Mouse (Mus musculus): ENCODE results near the gene Cabp2.
"Not testable (repeated sequence)": the region's sequence is repeated elsewhere in the genome, so short reads cannot be mapped to it uniquely, and the experiment has no call there.

Cabp2 gene

DNA sequence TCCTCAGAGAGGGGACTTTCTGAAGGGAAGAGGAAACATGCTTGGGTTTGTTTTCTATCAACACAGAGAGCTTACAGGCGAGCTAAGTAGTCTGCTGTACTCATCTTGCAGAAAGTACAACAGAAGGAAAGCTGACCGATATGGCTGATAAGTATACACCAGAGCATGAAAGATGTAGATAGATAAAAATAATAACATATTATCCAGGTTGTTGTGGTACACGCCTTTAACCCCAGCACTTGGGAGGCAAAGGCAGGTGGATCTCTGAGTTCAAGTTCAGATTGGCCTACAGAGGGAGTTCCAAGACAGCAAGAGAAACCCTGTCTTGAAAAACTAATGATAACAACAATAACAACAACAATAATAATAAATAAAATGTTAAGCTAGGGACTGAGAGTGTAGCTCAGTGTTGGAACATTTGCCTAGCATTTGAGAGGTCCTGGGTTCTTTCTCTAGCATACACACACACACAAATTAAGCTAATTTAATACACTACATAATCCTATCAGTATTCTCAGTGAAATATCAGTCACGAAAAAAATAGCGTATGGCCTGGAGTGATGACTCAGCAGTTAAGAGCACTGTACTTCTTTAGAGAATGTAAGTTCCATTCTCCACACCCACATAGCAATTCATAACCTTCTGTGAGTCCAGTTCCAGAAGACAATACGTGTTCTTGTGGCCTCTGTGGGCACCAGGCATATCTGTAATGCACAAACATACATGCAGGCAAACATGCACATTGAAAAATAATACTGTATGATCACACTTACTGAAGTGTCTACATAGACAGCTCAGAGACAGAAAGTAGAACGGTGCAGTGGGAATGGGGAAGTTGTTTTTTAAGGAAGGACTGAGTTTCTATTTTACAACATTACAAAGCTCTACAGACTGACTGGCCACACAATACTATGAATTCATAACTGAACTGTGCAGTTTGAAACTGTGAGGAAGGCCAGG is 41.3 kb downstream of the Cabp2 start:
- no peak for DNase-seq (ENCODE audit: low read depth, low spot score)

- DNase-seq (ENCODE audit: low read depth, low spot score): no peak
Observed at GRCm38 (mm10) chr19:4124432-4124831, 43.1 kb downstream of the Cabp2 start.

GRCm38 (mm10) chr19:4125268-4125667 is 43.9 kb downstream of the Cabp2 start:
- not testable (repeated sequence) for DNase-seq (ENCODE audit: low read depth, low spot score)

GRCm38 (mm10) chr19:4125741-4126696 is 44.6 kb downstream of the Cabp2 start, which contains the start of gene Aip:
Gene Aip (minus strand): TSS chr19:4125858.
- DNase-seq (ENCODE audit: low read depth, low spot score): peak; percentile 98

- DNase-seq (ENCODE audit: low read depth, low spot score): no peak
Observed at GRCm38 (mm10) chr19:4126759-4127495, 45.5 kb downstream of the Cabp2 start.

DNA sequence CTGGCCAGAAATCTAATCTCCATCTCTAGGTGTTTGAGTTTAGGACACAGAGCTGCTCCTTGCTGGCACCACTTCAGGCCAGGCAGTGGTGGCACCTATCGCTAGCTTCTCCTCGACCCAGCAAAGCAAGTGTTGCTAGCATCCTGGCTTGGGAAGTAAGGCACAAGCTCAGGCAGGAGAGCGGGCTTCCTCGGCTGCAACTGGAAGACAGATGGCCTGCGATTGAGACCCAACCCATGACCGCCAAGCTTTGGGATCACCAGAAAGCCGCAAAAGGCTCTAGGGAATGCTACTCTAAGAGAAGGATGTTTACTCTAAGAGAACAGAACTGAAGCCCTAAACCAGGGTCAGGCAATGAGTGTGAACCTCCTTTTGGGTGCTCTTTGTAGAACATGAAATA is 48.1 kb downstream of the Cabp2 start:
- DNase-seq (ENCODE audit: low read depth, low spot score): no peak

DNA sequence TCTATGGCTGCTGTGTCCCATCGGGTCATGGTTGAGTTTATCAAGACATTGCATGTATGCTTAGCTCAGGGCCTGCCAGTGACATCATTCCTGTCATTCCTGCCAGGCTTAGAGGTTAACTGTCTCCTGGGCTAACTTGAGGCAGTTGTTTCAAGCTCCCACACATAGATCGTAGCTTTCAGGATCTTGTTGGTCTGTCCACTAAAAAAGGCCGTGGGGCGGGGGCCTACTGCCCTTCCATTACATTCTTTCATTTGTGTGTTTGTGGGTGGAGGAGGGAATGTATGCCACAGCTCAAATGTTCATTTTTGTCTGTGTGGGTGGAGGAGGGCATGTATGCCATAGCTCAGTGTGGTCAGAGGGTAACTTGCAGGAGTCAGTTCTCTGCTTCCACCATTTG is 48.7 kb downstream of the Cabp2 start:
- no peak for DNase-seq (ENCODE audit: low read depth, low spot score)

- DNase-seq (ENCODE audit: low read depth, low spot score): no peak
Observed at GRCm38 (mm10) chr19:4131075-4131474, 49.7 kb downstream of the Cabp2 start.

DNA sequence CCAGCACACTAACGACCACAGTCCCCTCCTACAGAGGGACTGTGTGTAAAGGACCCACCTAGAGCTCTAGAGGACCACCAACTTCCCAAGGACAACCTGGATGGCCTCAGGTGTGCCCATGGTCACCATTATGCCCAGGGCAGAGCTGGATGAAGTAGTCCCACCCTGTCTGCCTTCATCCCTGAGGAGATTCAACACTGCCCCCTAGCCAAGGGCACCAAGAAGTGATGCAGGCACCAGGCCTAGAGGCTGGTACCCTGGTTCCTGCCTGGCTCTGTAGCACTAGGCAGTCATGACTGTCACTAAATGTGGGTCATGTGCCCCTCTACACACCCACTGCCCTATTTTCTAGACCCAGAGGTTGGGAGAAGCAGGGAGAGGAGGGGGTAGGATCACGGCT is 50.4 kb downstream of the Cabp2 start:
- DNase-seq (ENCODE audit: low read depth, low spot score): no peak

GRCm38 (mm10) chr19:4134354-4134753 is 53.0 kb downstream of the Cabp2 start:
- no peak for DNase-seq (ENCODE audit: low read depth, low spot score)

DNA sequence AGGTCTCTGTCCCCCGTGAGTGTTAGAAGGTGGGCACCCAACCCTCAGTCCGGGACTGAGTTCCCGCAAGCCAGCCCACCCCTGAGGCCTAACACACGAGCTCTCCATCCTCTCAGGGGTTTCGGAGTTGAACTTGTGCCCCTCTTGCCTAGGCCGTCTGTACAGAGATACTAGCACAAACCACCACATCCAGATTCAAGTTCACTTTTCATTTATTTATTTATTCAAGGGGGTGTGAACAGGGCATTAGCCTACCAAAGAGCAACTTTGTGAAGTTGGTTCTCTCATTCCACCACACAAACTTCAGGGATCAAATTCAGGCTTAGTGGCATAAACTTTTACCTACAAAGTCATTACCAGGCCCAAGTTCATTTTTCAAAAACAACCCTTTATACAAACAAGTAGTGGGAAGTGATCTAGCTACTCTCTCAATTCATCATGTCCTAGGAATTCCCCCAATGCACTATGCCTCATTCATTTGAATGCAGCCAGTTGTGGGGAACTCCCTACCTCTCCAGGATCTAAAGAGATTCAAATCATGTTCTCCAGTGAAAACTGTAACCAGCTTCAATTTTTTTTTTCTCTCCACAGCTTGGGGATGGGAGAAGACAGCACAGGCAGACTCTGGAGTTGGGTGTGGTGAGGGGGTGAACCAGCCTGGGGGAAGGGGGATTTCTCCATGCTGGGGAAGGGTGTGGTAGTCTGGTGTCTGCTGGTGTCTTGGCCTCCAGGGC is 54.0 kb downstream of the Cabp2 start:
- peak; percentile 58 for DNase-seq (ENCODE audit: low read depth, low spot score)

DNA sequence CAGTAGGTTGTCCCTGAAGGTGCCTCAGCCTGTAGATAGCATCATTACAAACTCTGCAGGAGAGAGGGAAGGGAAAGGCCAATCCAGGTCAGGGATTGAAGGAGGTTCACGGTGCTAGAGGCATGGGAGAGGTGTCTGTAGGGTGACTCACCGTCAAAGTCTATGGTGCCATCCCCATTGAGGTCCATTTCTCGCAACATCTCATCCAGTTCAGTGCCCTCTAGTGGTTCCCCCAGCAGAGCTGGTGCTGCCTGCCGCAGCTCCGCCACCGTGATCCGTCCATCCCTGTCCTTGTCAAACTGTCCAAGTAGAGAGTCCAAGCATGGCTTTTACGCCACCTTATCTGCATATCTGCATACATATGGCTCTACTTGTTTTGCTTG is 54.6 kb downstream of the Cabp2 start:
- DNase-seq (ENCODE audit: low read depth, low spot score): peak; percentile 71

DNA sequence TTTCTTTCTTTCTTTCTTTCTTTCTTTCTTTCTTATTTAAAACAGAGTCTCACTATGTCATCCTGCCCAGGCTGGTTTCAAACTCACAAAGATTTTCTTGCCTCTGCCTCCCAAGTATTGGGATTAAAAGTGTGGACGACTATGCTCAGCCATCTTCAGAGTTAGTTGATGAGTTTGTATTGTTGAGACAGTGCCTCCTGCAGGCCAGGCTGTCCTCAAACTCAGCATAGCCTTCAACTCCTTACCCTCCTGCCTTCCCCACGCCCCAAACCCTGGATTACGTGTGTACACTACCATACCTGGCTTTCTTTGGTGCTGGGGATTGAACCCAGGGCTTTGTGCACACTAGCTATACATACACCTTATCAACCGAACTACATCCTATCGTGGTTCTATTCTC is 55.1 kb downstream of the Cabp2 start:
- DNase-seq (ENCODE audit: low read depth, low spot score): peak; percentile 71
